Mouse (Mus musculus) forebrain, embryonic 13.5 days (tissue): ENCODE data around the gene Gm42957. TPM values are rescaled to one million over a fixed set of nuclear protein-coding genes. Genes with fewer than 3 reads are reported as not detected.
"Not testable (repeated sequence)": the region's sequence is repeated elsewhere in the genome, so short reads cannot be mapped to it uniquely, and the experiment has no call there.

Experiments used
- ATAC-seq: fragments of 200-750 bp; cut with Nextera tagmentation; 2 replicates; pipeline ENCODE4 v1.8.0; 2017
- H3K27ac ChIP-seq: fragments of 300-500 bp; sonication (generic); 2 replicates; pipeline ENCODE4 v1.5.1; 2015; ENCODE audit warnings: inconsistent platforms, mild to moderate bottlenecking, moderate library complexity
- H3K27me3 ChIP-seq: fragments of 300-500 bp; sonication (generic); 2 replicates; pipeline ENCODE4 v1.6.1; 2015; ENCODE audit warnings: mild to moderate bottlenecking, inconsistent platforms
- H3K36me3 ChIP-seq: fragments of 300-500 bp; sonication (generic); 2 replicates; pipeline ENCODE4 v1.6.1; 2015; ENCODE audit warnings: mild to moderate bottlenecking, inconsistent platforms; ENCODE audit not compliant: poor library complexity, severe bottlenecking
- H3K4me1 ChIP-seq: fragments of 300-500 bp; sonication (generic); 2 replicates; pipeline ENCODE4 v1.6.1; 2015; ENCODE audit warnings: inconsistent platforms
- H3K4me2 ChIP-seq: fragments of 300-500 bp; sonication (generic); 2 replicates; pipeline ENCODE4 v1.6.1; 2015; ENCODE audit warnings: inconsistent platforms, mild to moderate bottlenecking, moderate library complexity
- H3K4me3 ChIP-seq: fragments of 300-500 bp; sonication (generic); 2 replicates; pipeline ENCODE4 v1.5.1; 2015; ENCODE audit warnings: mild to moderate bottlenecking, inconsistent platforms
- H3K9ac ChIP-seq: fragments of 300-500 bp; sonication (generic); 2 replicates; pipeline ENCODE4 v1.6.1; 2015; ENCODE audit warnings: mild to moderate bottlenecking, inconsistent platforms
- H3K9me3 ChIP-seq: fragments of 300-500 bp; sonication (generic); replicated peaks from 2 replicates; pipeline ENCODE4 v1.6.1; 2016; ENCODE audit warnings: inconsistent platforms
- WGBS: fragments of 180-500 bp; shearing (Covaris S2); methylation state at CpG from one replicate; pipeline ENCODE4 v1.1.7; 2015; 5-methylcytosine and 5-hydroxymethylcytosine counted together
- polyA plus RNA-seq: library from polyadenylated mRNA; unstranded; fragments of >200 nt; fragmentation: Nextera tagmentation; extraction: Ambion mirVana; gene quantifications from 2 replicates; pipeline ENCODE4 v1.2.1, GENCODE M21; 2015

Gene Gm42957
- polyA plus RNA-seq, 1 experiment from 2014 or later = 0.10 TPM

DNA sequence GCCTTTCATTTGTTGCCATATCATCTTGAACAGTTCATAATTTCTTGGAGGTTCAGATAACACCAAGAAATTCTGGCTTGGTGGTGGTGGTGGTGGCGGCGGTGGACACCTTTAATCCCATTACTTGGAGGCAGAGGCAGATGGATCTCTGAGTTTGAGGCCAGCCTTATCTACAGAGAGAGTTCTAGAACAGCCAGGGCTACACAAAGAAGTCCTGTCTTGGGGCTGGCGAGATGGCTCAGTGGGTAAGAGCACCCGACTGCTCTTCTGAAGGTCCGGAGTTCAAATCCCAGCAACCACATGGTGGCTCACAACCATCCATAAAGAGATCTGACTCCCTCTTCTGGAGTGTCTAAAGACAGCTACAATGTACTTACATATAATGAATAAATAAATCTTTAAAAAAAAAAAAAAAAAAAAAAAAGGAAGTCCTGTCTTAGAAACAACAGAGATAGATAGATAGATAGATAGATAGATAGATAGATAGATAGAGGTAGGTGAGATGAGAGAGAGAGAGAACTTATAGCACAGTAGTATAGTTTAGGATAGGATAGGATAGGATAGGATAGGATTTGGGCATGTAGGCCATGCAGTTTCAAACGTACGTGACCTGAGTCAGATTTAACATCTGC is 30.6 kb downstream of the Gm42957 start:
- not testable (repeated sequence) for H3K4me2 ChIP-seq, H3K36me3 ChIP-seq, H3K9me3 ChIP-seq, H3K4me3 ChIP-seq, H3K9ac ChIP-seq, H3K27me3 ChIP-seq, H3K27ac ChIP-seq, ATAC-seq
- WGBS = 93% methylated on average over 7 of the region's 7 CpGs
- H3K4me1 ChIP-seq = peaks cover 17% of the 10 kb centered on the region

GRCm38 (mm10) chr3:96666916-96667315 is 31.6 kb downstream of the Gm42957 start:
- H3K4me2 ChIP-seq = no peak overlapping the region
- no peak overlapping the region for H3K27ac ChIP-seq
- 93% methylated on average over 5 of the region's 5 CpGs for WGBS
- H3K4me1 ChIP-seq = peaks cover 17% of the 10 kb centered on the region
- no peaks in the 10 kb centered on the region for H3K36me3 ChIP-seq
- no peaks in the 10 kb centered on the region for H3K9me3 ChIP-seq
- ATAC-seq = no peak
- no peak overlapping the region for H3K4me3 ChIP-seq
- H3K9ac ChIP-seq = no peak overlapping the region
- peaks cover 14% of the 10 kb centered on the region for H3K27me3 ChIP-seq

- H3K27ac ChIP-seq = no peak overlapping the region
- H3K4me1 ChIP-seq = peaks cover 17% of the 10 kb centered on the region
- H3K4me3 ChIP-seq = no peak overlapping the region
- H3K9ac ChIP-seq = no peak overlapping the region
- no peak for ATAC-seq
- H3K36me3 ChIP-seq = no peaks in the 10 kb centered on the region
- no peak overlapping the region for H3K4me2 ChIP-seq
- 51% methylated on average over 1 of the region's 1 CpGs for WGBS
- H3K9me3 ChIP-seq = no peaks in the 10 kb centered on the region
- peaks cover 14% of the 10 kb centered on the region for H3K27me3 ChIP-seq
These were observed 32.0 kb downstream of the Gm42957 start for GRCm38 (mm10) chr3:96667316-96667715.

GRCm38 (mm10) chr3:96668424-96669067 is 33.3 kb downstream of the Gm42957 start:
- Histone ChIP-seq H3K4me3 (no peak overlapping the region), H3K9me3 (no peaks in the 10 kb centered on the region), H3K4me2 (no peak overlapping the region), H3K27ac (no peak overlapping the region), H3K27me3 (peaks cover 14% of the 10 kb centered on the region), H3K4me1 (peaks cover 13% of the 10 kb centered on the region), H3K36me3 (no peaks in the 10 kb centered on the region), H3K9ac (no peak overlapping the region)
- no peak for ATAC-seq
- WGBS = 95% methylated on average over 5 of the region's 5 CpGs

DNA sequence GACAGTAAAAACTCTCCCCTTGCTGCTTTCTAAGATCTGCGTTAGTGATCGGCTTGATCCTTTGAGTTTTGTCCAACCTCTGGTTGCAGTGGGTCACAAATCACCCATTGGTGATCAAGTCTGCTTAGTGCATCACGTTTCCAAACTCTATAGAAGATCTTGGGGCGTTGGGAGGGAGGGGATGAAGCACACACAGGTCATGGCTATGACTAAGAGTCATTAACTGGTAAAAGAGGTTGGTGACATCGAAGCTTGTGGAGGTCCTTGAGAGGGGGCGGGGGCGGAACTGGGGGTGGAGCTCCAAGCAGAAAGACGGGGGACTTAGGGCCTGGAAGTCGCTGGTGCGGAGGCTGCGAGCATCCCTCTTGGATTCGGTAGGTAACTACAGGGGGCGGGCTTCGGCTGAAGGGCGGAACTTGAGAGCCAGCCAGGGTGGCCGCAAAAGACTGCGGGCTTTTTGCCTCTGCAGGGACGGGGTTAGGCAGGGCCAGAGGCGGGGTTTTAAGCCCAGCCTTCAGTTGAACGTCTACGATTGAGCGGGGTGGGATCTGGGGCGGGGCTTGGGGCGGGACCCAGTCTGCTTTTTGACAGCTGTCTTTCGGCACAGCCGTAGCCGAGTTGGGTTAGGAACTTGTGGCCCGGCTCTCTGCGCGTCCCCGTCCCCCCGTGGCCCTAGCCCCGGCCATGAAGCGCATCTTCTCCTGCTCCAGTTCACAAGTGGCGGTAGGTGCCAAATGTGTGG is 34.6 kb downstream of the Gm42957 start, which contains the start of gene Ankrd35:
Ankrd35 (plus strand) TSS at position 405 of the 742 bp plus-strand sequence.
- Histone ChIP-seq H3K4me3 (peak within 1 kb of the TSS; percentile 46), H3K4me1 (peaks cover 7% of the 10 kb centered on the region), H3K9me3 (no peaks in the 10 kb centered on the region), H3K9ac (peak within 1 kb of the TSS; percentile 54), H3K4me2 (peak within 1 kb of the TSS; percentile 75), H3K27ac (no peak within 1 kb of the TSS), H3K27me3 (peaks cover 14% of the 10 kb centered on the region), H3K36me3 (no peaks in the 10 kb centered on the region)
- WGBS = 6% methylated on average over 35 of the region's 35 CpGs
- peak; percentile 94 for ATAC-seq

GRCm38 (mm10) chr3:96671519-96671918 is 36.2 kb downstream of the Gm42957 start:
- Histone ChIP-seq H3K27ac (no peak overlapping the region), H3K4me1 (peaks cover 10% of the 10 kb centered on the region), H3K9ac (no peak overlapping the region), H3K36me3 (no peaks in the 10 kb centered on the region), H3K27me3 (peaks cover 14% of the 10 kb centered on the region), H3K4me3 (no peak overlapping the region), H3K4me2 (no peak overlapping the region), H3K9me3 (no peaks in the 10 kb centered on the region)
- WGBS = 91% methylated on average over 5 of the region's 5 CpGs
- ATAC-seq = no peak

GRCm38 (mm10) chr3:96673514-96673913 is 38.2 kb downstream of the Gm42957 start:
- Histone ChIP-seq H3K9me3 (no peaks in the 10 kb centered on the region), H3K4me1 (peaks cover 10% of the 10 kb centered on the region), H3K27me3 (peaks cover 14% of the 10 kb centered on the region), H3K9ac (no peak overlapping the region), H3K4me2 (no peak overlapping the region), H3K27ac (no peak overlapping the region), H3K4me3 (no peak overlapping the region), H3K36me3 (no peaks in the 10 kb centered on the region)
- ATAC-seq = no peak
- 74% methylated on average over 4 of the region's 4 CpGs for WGBS

- Histone ChIP-seq H3K4me3 (no peak overlapping the region), H3K9ac (no peak overlapping the region), H3K27me3 (peaks cover 18% of the 10 kb centered on the region), H3K27ac (no peak overlapping the region), H3K36me3 (no peaks in the 10 kb centered on the region), H3K9me3 (no peaks in the 10 kb centered on the region), H3K4me1 (peaks cover 10% of the 10 kb centered on the region), H3K4me2 (no peak overlapping the region)
- 81% methylated on average over 8 of the region's 8 CpGs for WGBS
- no peak for ATAC-seq
These were observed 39.2 kb downstream of the Gm42957 start for GRCm38 (mm10) chr3:96674442-96674841.

DNA sequence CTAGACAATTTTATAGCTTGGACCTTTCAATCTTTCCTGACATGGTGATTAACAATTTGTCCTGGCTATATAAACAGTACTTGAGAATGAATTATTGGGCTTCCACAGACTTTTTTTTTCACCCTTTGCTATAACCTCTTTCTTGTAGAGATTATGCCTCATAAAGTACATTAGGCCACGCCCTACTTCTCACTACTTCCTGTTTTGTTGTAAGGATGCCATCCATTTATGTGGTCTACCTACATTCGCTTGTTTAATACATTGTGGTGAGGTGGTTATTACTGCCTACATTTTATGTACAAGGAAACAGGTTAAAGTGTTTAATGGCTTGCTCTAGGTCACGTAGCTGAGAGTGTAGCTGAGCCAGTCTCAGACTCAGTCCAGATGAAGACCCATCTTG is 39.9 kb downstream of the Gm42957 start:
- no peak overlapping the region for H3K4me2 ChIP-seq
- no peak overlapping the region for H3K27ac ChIP-seq
- WGBS = 78% methylated on average over 3 of the region's 3 CpGs
- H3K9me3 ChIP-seq = no peaks in the 10 kb centered on the region
- no peak overlapping the region for H3K4me3 ChIP-seq
- no peak overlapping the region for H3K9ac ChIP-seq
- peaks cover 19% of the 10 kb centered on the region for H3K27me3 ChIP-seq
- H3K36me3 ChIP-seq = no peaks in the 10 kb centered on the region
- peaks cover 9% of the 10 kb centered on the region for H3K4me1 ChIP-seq
- ATAC-seq = no peak

GRCm38 (mm10) chr3:96675690-96676089 is 40.4 kb downstream of the Gm42957 start:
- Histone ChIP-seq H3K9ac (no peak overlapping the region), H3K4me1 (peaks cover 10% of the 10 kb centered on the region; the same call in 1 of the 2 replicates), H3K36me3 (no peaks in the 10 kb centered on the region), H3K4me2 (no peak overlapping the region), H3K27me3 (peaks cover 16% of the 10 kb centered on the region), H3K9me3 (no peaks in the 10 kb centered on the region), H3K4me3 (no peak overlapping the region), H3K27ac (no peak overlapping the region)
- ATAC-seq = no peak
- 24% methylated on average over 3 of the region's 3 CpGs for WGBS

GRCm38 (mm10) chr3:96678456-96678855 is 43.2 kb downstream of the Gm42957 start:
- H3K4me1 ChIP-seq = peaks cover 10% of the 10 kb centered on the region; the same call in 1 of the 2 replicates
- no peak overlapping the region for H3K4me3 ChIP-seq
- 63% methylated on average over 7 of the region's 7 CpGs for WGBS
- H3K27me3 ChIP-seq = peaks cover 8% of the 10 kb centered on the region
- no peak overlapping the region for H3K9ac ChIP-seq
- no peak overlapping the region for H3K27ac ChIP-seq
- no peaks in the 10 kb centered on the region for H3K36me3 ChIP-seq
- H3K4me2 ChIP-seq = no peak overlapping the region
- no peak for ATAC-seq
- H3K9me3 ChIP-seq = no peaks in the 10 kb centered on the region

GRCm38 (mm10) chr3:96679159-96679674 is 43.9 kb downstream of the Gm42957 start:
- Histone ChIP-seq H3K27me3 (peaks cover 16% of the 10 kb centered on the region), H3K9ac (no peak overlapping the region), H3K4me2 (no peak overlapping the region), H3K27ac (no peak overlapping the region), H3K4me3 (no peak overlapping the region), H3K36me3 (no peaks in the 10 kb centered on the region), H3K9me3 (no peaks in the 10 kb centered on the region), H3K4me1 (peaks cover 10% of the 10 kb centered on the region; the same call in 1 of the 2 replicates)
- no peak for ATAC-seq
- 27% methylated on average over 5 of the region's 5 CpGs for WGBS
